Mouse (Mus musculus): ENCODE data around the gene Zbtb4. TPM values are rescaled to one million over a fixed set of nuclear protein-coding genes. Genes with fewer than 3 reads are reported as not detected.

Gene Zbtb4
- total and polyA plus RNA-seq, 3 experiments: 2.4 to 2.7 TPM; not detected in 1

Other genes starting within 250 kb of the Zbtb4 start
Only the 30 nearest of the 44 such genes appear.
- gene Shbg, start 148.0 kb upstream of the Zbtb4 start, total RNA-seq (2012; rRNA removed): not detected in 2 replicates
- not detected for gene Shbg, start 148.0 kb upstream of the Zbtb4 start, polyA plus RNA-seq (2012; ENCODE audit: insufficient read depth in 1 of 2, insufficient read length in 2 of 2, low read depth in 1 of 2, low replicate concordance in 2 of 2, missing spikeins in 1 of 2)
- gene Sat2, start 143.9 kb upstream of the Zbtb4 start, total RNA-seq (2012; rRNA removed): not detected in 2 replicates
- gene Sat2, start 143.9 kb upstream of the Zbtb4 start, polyA plus RNA-seq (2012; ENCODE audit: insufficient read depth in 1 of 2, insufficient read length in 2 of 2, low read depth in 1 of 2, low replicate concordance in 2 of 2, missing spikeins in 1 of 2): not detected
- gene Fxr2, start 132.9 kb upstream of the Zbtb4 start, total RNA-seq (2012; rRNA removed): 90.2 and 95.1 TPM in 2 replicates
- 10 to 100 TPM in 1 of 2 experiments, not detected in 1; 97.6 TPM for gene Fxr2, start 132.9 kb upstream of the Zbtb4 start, polyA plus RNA-seq (2012; ENCODE audit: insufficient read depth in 1 of 2, insufficient read length in 2 of 2, low read depth in 1 of 2, low replicate concordance in 2 of 2, missing spikeins in 1 of 2)
- gene Sox15, start 110.6 kb upstream of the Zbtb4 start, total RNA-seq (2012; rRNA removed): not detected in 2 replicates
- gene Sox15, start 110.6 kb upstream of the Zbtb4 start, polyA plus RNA-seq (2012; ENCODE audit: insufficient read depth in 1 of 2, insufficient read length in 2 of 2, low read depth in 1 of 2, low replicate concordance in 2 of 2, missing spikeins in 1 of 2): under 1 TPM in 1 of 2 experiments, not detected in 1; 0.11 TPM
- gene Mpdu1, start 103.3 kb upstream of the Zbtb4 start, total RNA-seq (2012; rRNA removed): 60.9 and 62.1 TPM in 2 replicates
- gene Mpdu1, start 103.3 kb upstream of the Zbtb4 start, polyA plus RNA-seq (2012; ENCODE audit: insufficient read depth in 1 of 2, insufficient read length in 2 of 2, low read depth in 1 of 2, low replicate concordance in 2 of 2, missing spikeins in 1 of 2): 100 to 1,000 TPM; 101 to 259 TPM
- gene Cd68, start 99.8 kb upstream of the Zbtb4 start, total RNA-seq (2012; rRNA removed): 4.1 and 5.3 TPM in 2 replicates
- 10 to 100 TPM in 1 of 2 experiments, not detected in 1; 19.8 TPM for gene Cd68, start 99.8 kb upstream of the Zbtb4 start, polyA plus RNA-seq (2012; ENCODE audit: insufficient read depth in 1 of 2, insufficient read length in 2 of 2, low read depth in 1 of 2, low replicate concordance in 2 of 2, missing spikeins in 1 of 2)
- gene Eif4a1, start 93.5 kb upstream of the Zbtb4 start, total RNA-seq (2012; rRNA removed): 1,645 and 1,689 TPM in 2 replicates
- gene Eif4a1, start 93.5 kb upstream of the Zbtb4 start, polyA plus RNA-seq (2012; ENCODE audit: insufficient read depth in 1 of 2, insufficient read length in 2 of 2, low read depth in 1 of 2, low replicate concordance in 2 of 2, missing spikeins in 1 of 2): 100 to 1,000 TPM; 114 to 634 TPM
- 121 and 147 TPM in 2 replicates for gene Senp3, start 83.8 kb upstream of the Zbtb4 start, total RNA-seq (2012; rRNA removed)
- gene Senp3, start 83.8 kb upstream of the Zbtb4 start, polyA plus RNA-seq (2012; ENCODE audit: insufficient read depth in 1 of 2, insufficient read length in 2 of 2, low read depth in 1 of 2, low replicate concordance in 2 of 2, missing spikeins in 1 of 2): 100 to 1,000 TPM; 171 to 890 TPM
- gene Tnfsf13, start 80.1 kb upstream of the Zbtb4 start, total RNA-seq (2012; rRNA removed): 0.19 TPM in 1 of 2 replicates, not detected in the other
- gene Tnfsf13, start 80.1 kb upstream of the Zbtb4 start, polyA plus RNA-seq (2012; ENCODE audit: insufficient read depth in 1 of 2, insufficient read length in 2 of 2, low read depth in 1 of 2, low replicate concordance in 2 of 2, missing spikeins in 1 of 2): under 1 TPM in 1 of 2 experiments, not detected in 1; 0.13 TPM
- not detected in 2 replicates for gene Tnfsf12, start 70.1 kb upstream of the Zbtb4 start, total RNA-seq (2012; rRNA removed)
- gene Tnfsf12, start 70.1 kb upstream of the Zbtb4 start, polyA plus RNA-seq (2012; ENCODE audit: insufficient read depth in 1 of 2, insufficient read length in 2 of 2, low read depth in 1 of 2, low replicate concordance in 2 of 2, missing spikeins in 1 of 2): under 1 TPM in 1 of 2 experiments, not detected in 1; 0.10 TPM
- gene Tnfsfm13, start 69.8 kb upstream of the Zbtb4 start, total RNA-seq (2012; rRNA removed): not detected in 2 replicates
- gene Tnfsfm13, start 69.8 kb upstream of the Zbtb4 start, polyA plus RNA-seq (2012; ENCODE audit: insufficient read depth in 1 of 2, insufficient read length in 2 of 2, low read depth in 1 of 2, low replicate concordance in 2 of 2, missing spikeins in 1 of 2): not detected
- gene Polr2a, start 7.3 kb upstream of the Zbtb4 start, total RNA-seq (2012; rRNA removed): 16.6 and 22.2 TPM in 2 replicates
- gene Polr2a, start 7.3 kb upstream of the Zbtb4 start, polyA plus RNA-seq (2012; ENCODE audit: insufficient read depth in 1 of 2, insufficient read length in 2 of 2, low read depth in 1 of 2, low replicate concordance in 2 of 2, missing spikeins in 1 of 2): 100 to 1,000 TPM in 1 of 2 experiments, 10 to 100 TPM in 1; 73.9 to 193 TPM
- 0.08 TPM in 1 of 2 replicates, not detected in the other for gene Slc35g3, start 3.9 kb upstream of the Zbtb4 start, total RNA-seq (2012; rRNA removed)
- gene Slc35g3, start 3.9 kb upstream of the Zbtb4 start, polyA plus RNA-seq (2012; ENCODE audit: insufficient read depth in 1 of 2, insufficient read length in 2 of 2, low read depth in 1 of 2, low replicate concordance in 2 of 2, missing spikeins in 1 of 2): under 1 TPM in 1 of 2 experiments, not detected in 1; 0.22 TPM
- gene Chrnb1, start 30.0 kb downstream of the Zbtb4 start, total RNA-seq (2012; rRNA removed): 0.31 and 0.33 TPM in 2 replicates
- 1 to 10 TPM in 1 of 2 experiments, not detected in 1; 1.6 TPM for gene Chrnb1, start 30.0 kb downstream of the Zbtb4 start, polyA plus RNA-seq (2012; ENCODE audit: insufficient read depth in 1 of 2, insufficient read length in 2 of 2, low read depth in 1 of 2, low replicate concordance in 2 of 2, missing spikeins in 1 of 2)
- 4.8 and 5.1 TPM in 2 replicates for gene Fgf11, start 35.9 kb downstream of the Zbtb4 start, total RNA-seq (2012; rRNA removed)
- 10 to 100 TPM in 1 of 2 experiments, not detected in 1; 26.8 TPM for gene Fgf11, start 35.9 kb downstream of the Zbtb4 start, polyA plus RNA-seq (2012; ENCODE audit: insufficient read depth in 1 of 2, insufficient read length in 2 of 2, low read depth in 1 of 2, low replicate concordance in 2 of 2, missing spikeins in 1 of 2)
- 0.29 and 0.31 TPM in 2 replicates for gene Tmem102, start 39.7 kb downstream of the Zbtb4 start, total RNA-seq (2012; rRNA removed)
- 1 to 10 TPM in 1 of 2 experiments, not detected in 1; 2.4 TPM for gene Tmem102, start 39.7 kb downstream of the Zbtb4 start, polyA plus RNA-seq (2012; ENCODE audit: insufficient read depth in 1 of 2, insufficient read length in 2 of 2, low read depth in 1 of 2, low replicate concordance in 2 of 2, missing spikeins in 1 of 2)
- gene Gm39566, start 49.4 kb downstream of the Zbtb4 start, total RNA-seq (2012; rRNA removed): 0.04 TPM in 1 of 2 replicates, not detected in the other
- gene Gm39566, start 49.4 kb downstream of the Zbtb4 start, polyA plus RNA-seq (2012; ENCODE audit: insufficient read depth in 1 of 2, insufficient read length in 2 of 2, low read depth in 1 of 2, low replicate concordance in 2 of 2, missing spikeins in 1 of 2): not detected
- gene Spem2, start 52.6 kb downstream of the Zbtb4 start, total RNA-seq (2012; rRNA removed): not detected in 2 replicates
- not detected for gene Spem2, start 52.6 kb downstream of the Zbtb4 start, polyA plus RNA-seq (2012; ENCODE audit: insufficient read depth in 1 of 2, insufficient read length in 2 of 2, low read depth in 1 of 2, low replicate concordance in 2 of 2, missing spikeins in 1 of 2)
- 0.19 TPM in 1 of 2 replicates, not detected in the other for gene Spem1, start 56.3 kb downstream of the Zbtb4 start, total RNA-seq (2012; rRNA removed)
- gene Spem1, start 56.3 kb downstream of the Zbtb4 start, polyA plus RNA-seq (2012; ENCODE audit: insufficient read depth in 1 of 2, insufficient read length in 2 of 2, low read depth in 1 of 2, low replicate concordance in 2 of 2, missing spikeins in 1 of 2): under 1 TPM in 1 of 2 experiments, not detected in 1; 0.15 TPM
- 20.3 and 20.9 TPM in 2 replicates for gene Nlgn2, start 71.9 kb downstream of the Zbtb4 start, total RNA-seq (2012; rRNA removed)
- 10 to 100 TPM; 29.8 to 43.3 TPM for gene Nlgn2, start 71.9 kb downstream of the Zbtb4 start, polyA plus RNA-seq (2012; ENCODE audit: insufficient read depth in 1 of 2, insufficient read length in 2 of 2, low read depth in 1 of 2, low replicate concordance in 2 of 2, missing spikeins in 1 of 2)
- gene Tmem256, start 72.6 kb downstream of the Zbtb4 start, total RNA-seq (2012; rRNA removed): 176 and 190 TPM in 2 replicates
- gene Tmem256, start 72.6 kb downstream of the Zbtb4 start, polyA plus RNA-seq (2012; ENCODE audit: insufficient read depth in 1 of 2, insufficient read length in 2 of 2, low read depth in 1 of 2, low replicate concordance in 2 of 2, missing spikeins in 1 of 2): 100 to 1,000 TPM in 1 of 2 experiments, not detected in 1; 181 TPM
- gene Plscr3, start 80.5 kb downstream of the Zbtb4 start, total RNA-seq (2012; rRNA removed): 3.8 and 4.6 TPM in 2 replicates
- gene Plscr3, start 80.5 kb downstream of the Zbtb4 start, polyA plus RNA-seq (2012; ENCODE audit: insufficient read depth in 1 of 2, insufficient read length in 2 of 2, low read depth in 1 of 2, low replicate concordance in 2 of 2, missing spikeins in 1 of 2): 10 to 100 TPM in 1 of 2 experiments, not detected in 1; 26.0 TPM
- gene Tnk1, start 92.8 kb downstream of the Zbtb4 start, total RNA-seq (2012; rRNA removed): 0.13 and 0.35 TPM in 2 replicates
- gene Tnk1, start 92.8 kb downstream of the Zbtb4 start, polyA plus RNA-seq (2012; ENCODE audit: insufficient read depth in 1 of 2, insufficient read length in 2 of 2, low read depth in 1 of 2, low replicate concordance in 2 of 2, missing spikeins in 1 of 2): under 1 TPM in 1 of 2 experiments, not detected in 1; 0.25 TPM
- not detected in 2 replicates for gene Tmem95, start 112.1 kb downstream of the Zbtb4 start, total RNA-seq (2012; rRNA removed)
- not detected for gene Tmem95, start 112.1 kb downstream of the Zbtb4 start, polyA plus RNA-seq (2012; ENCODE audit: insufficient read depth in 1 of 2, insufficient read length in 2 of 2, low read depth in 1 of 2, low replicate concordance in 2 of 2, missing spikeins in 1 of 2)
- gene Kctd11, start 115.5 kb downstream of the Zbtb4 start, total RNA-seq (2012; rRNA removed): 0.19 and 0.26 TPM in 2 replicates
- under 1 TPM in 1 of 2 experiments, not detected in 1; 0.49 TPM for gene Kctd11, start 115.5 kb downstream of the Zbtb4 start, polyA plus RNA-seq (2012; ENCODE audit: insufficient read depth in 1 of 2, insufficient read length in 2 of 2, low read depth in 1 of 2, low replicate concordance in 2 of 2, missing spikeins in 1 of 2)
- 20.7 and 33.4 TPM in 2 replicates for gene Acap1, start 129.6 kb downstream of the Zbtb4 start, total RNA-seq (2012; rRNA removed)
- gene Acap1, start 129.6 kb downstream of the Zbtb4 start, polyA plus RNA-seq (2012; ENCODE audit: insufficient read depth in 1 of 2, insufficient read length in 2 of 2, low read depth in 1 of 2, low replicate concordance in 2 of 2, missing spikeins in 1 of 2): 10 to 100 TPM in 1 of 2 experiments, not detected in 1; 42.2 TPM
- gene 2810408A11Rik, start 135.1 kb downstream of the Zbtb4 start, total RNA-seq (2012; rRNA removed): 0.69 and 0.81 TPM in 2 replicates
- gene 2810408A11Rik, start 135.1 kb downstream of the Zbtb4 start, polyA plus RNA-seq (2012; ENCODE audit: insufficient read depth in 1 of 2, insufficient read length in 2 of 2, low read depth in 1 of 2, low replicate concordance in 2 of 2, missing spikeins in 1 of 2): 1 to 10 TPM in 1 of 2 experiments, not detected in 1; 1.3 TPM
- gene Neurl4, start 135.2 kb downstream of the Zbtb4 start, total RNA-seq (2012; rRNA removed): 47.3 and 58.0 TPM in 2 replicates
- gene Neurl4, start 135.2 kb downstream of the Zbtb4 start, polyA plus RNA-seq (2012; ENCODE audit: insufficient read depth in 1 of 2, insufficient read length in 2 of 2, low read depth in 1 of 2, low replicate concordance in 2 of 2, missing spikeins in 1 of 2): 10 to 100 TPM in 1 of 2 experiments, not detected in 1; 50.9 TPM
- gene Gps2, start 148.0 kb downstream of the Zbtb4 start, total RNA-seq (2012; rRNA removed): 64.5 and 78.0 TPM in 2 replicates
- 100 to 1,000 TPM in 1 of 2 experiments, not detected in 1; 113 TPM for gene Gps2, start 148.0 kb downstream of the Zbtb4 start, polyA plus RNA-seq (2012; ENCODE audit: insufficient read depth in 1 of 2, insufficient read length in 2 of 2, low read depth in 1 of 2, low replicate concordance in 2 of 2, missing spikeins in 1 of 2)
- 1,428 and 1,539 TPM in 2 replicates for gene Eif5a, start 156.0 kb downstream of the Zbtb4 start, total RNA-seq (2012; rRNA removed)
- 1,000 to 10,000 TPM; 1,272 to 3,185 TPM for gene Eif5a, start 156.0 kb downstream of the Zbtb4 start, polyA plus RNA-seq (2012; ENCODE audit: insufficient read depth in 1 of 2, insufficient read length in 2 of 2, low read depth in 1 of 2, low replicate concordance in 2 of 2, missing spikeins in 1 of 2)

Data from MEL (cell line).